Mouse (Mus musculus): Measurements from ENCODE around the gene Ntrk3.

The Ntrk3 gene

GRCm38 (mm10) chr7:78440476-78440875 lies 297.3 kb downstream of the Ntrk3 start:
- DNase-seq (ENCODE audit: low spot score) = no peak

GRCm38 (mm10) chr7:78439361-78440120 lies 298.3 kb downstream of the Ntrk3 start:
- DNase-seq (ENCODE audit: low spot score) = no peak

- no peak for DNase-seq (ENCODE audit: low spot score)
These were observed 304.1 kb downstream of the Ntrk3 start for GRCm38 (mm10) chr7:78433617-78434144.

GRCm38 (mm10) chr7:78431611-78432010 lies 306.2 kb downstream of the Ntrk3 start:
- DNase-seq (ENCODE audit: low spot score) = no peak

GRCm38 (mm10) chr7:78412172-78412571 lies 325.6 kb downstream of the Ntrk3 start:
- no peak for DNase-seq (ENCODE audit: low spot score)

- no peak for DNase-seq (ENCODE audit: low spot score)
These were observed 327.8 kb downstream of the Ntrk3 start for GRCm38 (mm10) chr7:78409970-78410369.

GRCm38 (mm10) chr7:78406641-78407291 lies 331.0 kb downstream of the Ntrk3 start:
- DNase-seq (ENCODE audit: low spot score) = no peak

- DNase-seq (ENCODE audit: low spot score) = no peak
These were observed 333.3 kb downstream of the Ntrk3 start for GRCm38 (mm10) chr7:78404481-78404880.

GRCm38 (mm10) chr7:78402495-78402894 lies 335.3 kb downstream of the Ntrk3 start:
- DNase-seq (ENCODE audit: low spot score) = no peak

GRCm38 (mm10) chr7:78400219-78400618 lies 337.6 kb downstream of the Ntrk3 start:
- no peak for DNase-seq (ENCODE audit: low spot score)

- DNase-seq (ENCODE audit: low spot score) = no peak
These were observed 339.4 kb downstream of the Ntrk3 start for GRCm38 (mm10) chr7:78398377-78398776.

GRCm38 (mm10) chr7:78397215-78397614 lies 340.6 kb downstream of the Ntrk3 start:
- no peak for DNase-seq (ENCODE audit: low spot score)

GRCm38 (mm10) chr7:78390019-78390418 lies 347.8 kb downstream of the Ntrk3 start:
- no peak for DNase-seq (ENCODE audit: low spot score)

- no peak for DNase-seq (ENCODE audit: low spot score)
These were observed 349.7 kb downstream of the Ntrk3 start for GRCm38 (mm10) chr7:78388101-78388500.

GRCm38 (mm10) chr7:78385971-78386370 lies 351.8 kb downstream of the Ntrk3 start:
- DNase-seq (ENCODE audit: low spot score) = no peak

GRCm38 (mm10) chr7:78384111-78384510 lies 353.7 kb downstream of the Ntrk3 start:
- DNase-seq (ENCODE audit: low spot score) = no peak

- no peak for DNase-seq (ENCODE audit: low spot score)
These were observed 355.7 kb downstream of the Ntrk3 start for GRCm38 (mm10) chr7:78382126-78382525.

GRCm38 (mm10) chr7:78379784-78380183 lies 358.0 kb downstream of the Ntrk3 start:
- no peak for DNase-seq (ENCODE audit: low spot score)

GRCm38 (mm10) chr7:78378306-78378705 lies 359.5 kb downstream of the Ntrk3 start:
- DNase-seq (ENCODE audit: low spot score) = no peak

- DNase-seq (ENCODE audit: low spot score) = no peak
These were observed 360.9 kb downstream of the Ntrk3 start for GRCm38 (mm10) chr7:78376875-78377274.

- no peak for DNase-seq (ENCODE audit: low spot score)
These were observed 376.2 kb downstream of the Ntrk3 start for GRCm38 (mm10) chr7:78361341-78362309.

- no peak for DNase-seq (ENCODE audit: low spot score)
These were observed 390.3 kb downstream of the Ntrk3 start for GRCm38 (mm10) chr7:78347464-78347863.
